Mouse (Mus musculus): ENCODE data around the gene Paqr8. TPM values are rescaled to one million over a fixed set of nuclear protein-coding genes. Genes with fewer than 3 reads are reported as not detected.

The Paqr8 gene
- polyA plus RNA-seq, 1 experiment from 2014 or later: 2.7 TPM

GRCm38 (mm10) chr1:20941857-20942256, 51.5 kb downstream of the Paqr8 start:
- H3K4me1 ChIP-seq: no peaks in the 10 kb centered on the region; the same call in 1 of the 2 replicates
- H3K36me3 ChIP-seq: no peaks in the 10 kb centered on the region
- no peak overlapping the region for H3K4me3 ChIP-seq
- H3K9me3 ChIP-seq: no peaks in the 10 kb centered on the region
- WGBS: 85% methylated on average over 7 of the region's 7 CpGs
- H3K27ac ChIP-seq: no peak overlapping the region
- no peak for DNase-seq (ENCODE audit: low spot score)
- H3K27me3 ChIP-seq (ENCODE audit: insufficient read depth, poor library complexity, severe bottlenecking): no peaks in the 10 kb centered on the region

DNA sequence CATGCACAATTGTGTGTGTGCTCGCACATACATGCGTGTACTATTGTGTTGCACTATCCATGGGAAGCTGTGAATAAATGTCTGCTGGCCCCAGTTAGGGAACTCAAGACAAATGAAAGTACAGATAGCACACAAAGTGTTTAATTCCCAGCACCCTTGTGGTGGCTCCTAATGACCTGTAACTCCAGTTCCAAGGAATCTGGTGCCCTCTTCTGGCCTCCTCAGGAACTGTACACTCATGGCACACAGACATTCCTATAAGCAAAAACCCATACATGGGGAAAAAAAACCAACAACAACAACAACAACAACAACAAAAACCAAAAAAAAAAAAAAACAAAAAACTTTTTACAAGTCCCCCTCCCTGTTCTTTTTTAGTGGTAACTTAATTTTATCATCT, 52.6 kb downstream of the Paqr8 start:
- no peaks in the 10 kb centered on the region for H3K9me3 ChIP-seq
- H3K4me1 ChIP-seq: no peaks in the 10 kb centered on the region; the same call in 1 of the 2 replicates
- H3K27ac ChIP-seq: no peak overlapping the region
- no peak overlapping the region for H3K4me3 ChIP-seq
- H3K36me3 ChIP-seq: no peaks in the 10 kb centered on the region
- DNase-seq (ENCODE audit: low spot score): no peak
- no peaks in the 10 kb centered on the region for H3K27me3 ChIP-seq (ENCODE audit: insufficient read depth, poor library complexity, severe bottlenecking)
- 91% methylated on average over 2 of the region's 2 CpGs for WGBS

GRCm38 (mm10) chr1:20951300-20951763, 60.9 kb downstream of the Paqr8 start, which contains the start of gene Efhc1:
Gene Efhc1 (plus strand): TSS chr1:20951626.
- under 1% methylated on average over 21 of the region's 23 CpGs for whole genome bisulfite sequencing
- Histone ChIP-seq H3K36me3 (no peaks in the 10 kb centered on the region), H3K9me3 (no peaks in the 10 kb centered on the region), H3K4me3 (peak within 1 kb of the TSS; percentile 68), H3K27ac (peak within 1 kb of the TSS; percentile 86), H3K4me1 (peaks cover 8% of the 10 kb centered on the region; the same call in 1 of the 2 replicates), H3K27me3 (ENCODE audit: insufficient read depth, poor library complexity, severe bottlenecking) (no peaks in the 10 kb centered on the region)
- peak; percentile 97 for DNase-seq (ENCODE audit: low spot score)

GRCm38 (mm10) chr1:20951799-20952198, 61.4 kb downstream of the Paqr8 start:
- H3K27ac ChIP-seq: peak overlapping the region; percentile 86
- H3K9me3 ChIP-seq: no peaks in the 10 kb centered on the region
- peak overlapping the region; percentile 68 for H3K4me3 ChIP-seq
- H3K27me3 ChIP-seq (ENCODE audit: insufficient read depth, poor library complexity, severe bottlenecking): no peaks in the 10 kb centered on the region
- H3K4me1 ChIP-seq: peaks cover 8% of the 10 kb centered on the region; the same call in 1 of the 2 replicates
- H3K36me3 ChIP-seq: no peaks in the 10 kb centered on the region
- no peak for DNase-seq (ENCODE audit: low spot score)
- 5% methylated on average over 16 of the region's 16 CpGs for WGBS

DNA sequence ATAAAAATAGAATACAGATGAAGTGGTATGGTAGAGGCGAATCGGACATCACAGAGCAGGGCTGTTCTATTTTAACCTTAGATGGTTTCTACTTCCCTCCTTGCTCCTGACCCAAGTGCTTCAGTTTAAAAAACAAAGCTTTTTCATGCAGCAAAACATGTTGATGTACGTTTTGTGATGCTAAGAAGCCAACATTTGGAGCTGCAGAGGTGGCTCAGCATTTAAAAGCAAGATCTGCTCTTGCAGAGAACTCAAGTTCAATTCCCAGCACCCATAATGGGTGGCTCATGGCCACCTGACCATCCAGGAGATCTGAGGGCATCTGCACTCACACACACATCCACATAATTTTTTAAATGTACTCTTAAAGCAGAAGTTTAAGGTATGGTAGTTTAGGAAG, 64.5 kb downstream of the Paqr8 start:
- peaks cover 8% of the 10 kb centered on the region; the same call in 1 of the 2 replicates for H3K4me1 ChIP-seq
- no peaks in the 10 kb centered on the region for H3K27me3 ChIP-seq (ENCODE audit: insufficient read depth, poor library complexity, severe bottlenecking)
- H3K36me3 ChIP-seq: no peaks in the 10 kb centered on the region
- DNase-seq (ENCODE audit: low spot score): no peak
- no peak overlapping the region for H3K27ac ChIP-seq
- no peak overlapping the region for H3K4me3 ChIP-seq
- WGBS: 70% methylated on average over 3 of the region's 3 CpGs
- H3K9me3 ChIP-seq: no peaks in the 10 kb centered on the region

- Histone ChIP-seq H3K9me3 (no peaks in the 10 kb centered on the region), H3K4me3 (no peak overlapping the region), H3K27ac (no peak overlapping the region), H3K36me3 (no peaks in the 10 kb centered on the region), H3K27me3 (ENCODE audit: insufficient read depth, poor library complexity, severe bottlenecking) (no peaks in the 10 kb centered on the region), H3K4me1 (no peaks in the 10 kb centered on the region)
- no peak for DNase-seq (ENCODE audit: low spot score)
- 66% methylated on average over 2 of the region's 2 CpGs for WGBS
Observed at GRCm38 (mm10) chr1:20969642-20970041, 79.2 kb downstream of the Paqr8 start.

DNA sequence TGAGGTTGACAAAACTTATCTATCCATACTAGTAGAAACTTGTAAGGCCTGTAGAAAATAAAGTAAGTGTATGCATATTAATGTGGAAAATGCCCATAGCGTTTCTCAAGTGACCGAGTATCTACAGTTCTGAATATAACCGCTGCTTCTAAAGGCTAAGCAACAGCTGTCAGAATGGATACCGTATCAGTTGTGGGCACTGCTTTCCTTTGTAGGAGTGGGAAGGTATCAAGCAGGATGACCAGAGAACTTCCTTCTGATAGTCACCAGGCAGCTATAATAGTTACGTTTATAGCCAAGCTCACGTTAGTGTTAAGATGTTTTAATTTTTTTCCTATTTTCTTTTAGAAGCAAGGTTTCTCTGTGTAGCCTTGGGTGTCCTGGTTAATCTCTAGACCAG, 83.0 kb downstream of the Paqr8 start:
- 85% methylated on average over 6 of the region's 6 CpGs for WGBS
- H3K36me3 ChIP-seq: no peaks in the 10 kb centered on the region

DNA sequence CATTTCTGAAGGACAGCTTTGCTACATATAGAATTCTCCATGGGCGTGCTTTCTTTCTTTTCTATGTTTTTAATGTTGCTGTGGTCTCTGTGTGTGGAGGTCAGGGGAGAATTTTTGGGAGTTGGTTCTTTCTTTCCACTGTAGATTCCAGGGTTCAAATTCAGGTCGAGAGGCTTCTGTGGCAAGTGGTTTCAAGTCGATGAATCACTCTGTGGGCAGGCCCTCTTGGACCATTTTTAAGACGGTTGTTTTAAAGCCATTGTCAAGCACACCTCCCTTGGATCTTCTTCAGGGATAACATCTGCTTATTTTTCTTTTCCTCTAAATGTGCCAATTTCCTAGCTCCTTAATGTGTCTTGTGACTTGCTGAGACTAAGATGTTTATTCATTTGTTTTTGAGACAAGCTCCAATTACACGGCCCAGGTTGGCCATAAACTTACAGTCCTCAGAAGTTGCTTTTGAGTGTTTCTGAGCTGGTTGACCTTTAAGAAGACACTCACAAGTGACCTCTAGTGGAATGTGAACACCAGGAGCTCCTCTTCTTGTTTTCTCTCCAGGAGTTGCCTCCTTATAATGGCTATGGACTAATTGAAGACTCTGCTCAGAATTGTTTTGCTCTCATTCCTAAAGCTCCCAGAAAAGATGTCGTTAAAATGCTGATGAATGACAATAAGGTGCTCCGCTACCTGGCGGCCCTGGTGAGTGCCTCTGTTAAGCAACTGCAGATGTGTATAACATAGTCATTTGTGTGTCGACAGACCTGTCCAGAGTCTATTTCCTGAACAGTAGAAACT, 84.1 kb downstream of the Paqr8 start:
- Histone ChIP-seq H3K27ac (no peak overlapping the region), H3K9me3 (no peaks in the 10 kb centered on the region), H3K36me3 (no peaks in the 10 kb centered on the region), H3K4me1 (no peaks in the 10 kb centered on the region), H3K27me3 (ENCODE audit: insufficient read depth, poor library complexity, severe bottlenecking) (no peaks in the 10 kb centered on the region), H3K4me3 (no peak overlapping the region)
- 74% methylated on average over 9 of the region's 9 CpGs for WGBS
- DNase-seq (ENCODE audit: low spot score): no peak

More for the DNA sequence above, 83.0 kb downstream of the Paqr8 start:
- H3K4me1 ChIP-seq: no peaks in the 10 kb centered on the region
- H3K27me3 ChIP-seq (ENCODE audit: insufficient read depth, poor library complexity, severe bottlenecking): no peaks in the 10 kb centered on the region
- DNase-seq (ENCODE audit: low spot score): no peak
- H3K9me3 ChIP-seq: no peaks in the 10 kb centered on the region
- no peak overlapping the region for H3K4me3 ChIP-seq
- H3K27ac ChIP-seq: no peak overlapping the region

DNA sequence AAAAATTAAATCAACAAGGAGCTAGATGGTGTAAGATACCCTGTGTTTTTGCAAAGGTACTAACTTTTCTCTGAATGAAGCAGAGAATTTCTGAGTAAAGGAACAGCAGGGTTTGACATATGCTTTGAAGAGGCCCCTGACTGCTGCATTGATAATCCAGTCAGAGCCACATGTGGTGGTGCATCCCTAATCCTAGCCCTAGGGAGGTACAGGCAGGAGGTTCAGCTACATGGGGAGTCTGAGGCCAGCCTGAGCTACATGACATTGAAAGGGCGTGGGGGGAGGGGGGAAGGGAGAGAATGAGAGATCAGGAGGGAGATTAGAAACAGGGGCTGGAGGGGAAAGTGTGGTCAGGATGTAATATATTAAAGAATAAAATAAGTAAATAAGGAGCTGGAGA, 90.1 kb downstream of the Paqr8 start:
- Histone ChIP-seq H3K4me3 (no peak overlapping the region), H3K27ac (no peak overlapping the region), H3K36me3 (no peaks in the 10 kb centered on the region), H3K27me3 (ENCODE audit: insufficient read depth, poor library complexity, severe bottlenecking) (no peaks in the 10 kb centered on the region), H3K9me3 (no peaks in the 10 kb centered on the region), H3K4me1 (no peaks in the 10 kb centered on the region)
- no peak for DNase-seq (ENCODE audit: low spot score)
- 38% methylated on average over 1 of the region's 1 CpGs for WGBS

- WGBS: 89% methylated on average over 6 of the region's 6 CpGs
- Histone ChIP-seq H3K4me3 (no peak overlapping the region), H3K27ac (no peak overlapping the region), H3K36me3 (no peaks in the 10 kb centered on the region), H3K27me3 (ENCODE audit: insufficient read depth, poor library complexity, severe bottlenecking) (no peaks in the 10 kb centered on the region), H3K4me1 (no peaks in the 10 kb centered on the region), H3K9me3 (no peaks in the 10 kb centered on the region)
- no peak for DNase-seq (ENCODE audit: low spot score)
Observed at GRCm38 (mm10) chr1:20981764-20982163, 91.4 kb downstream of the Paqr8 start.

DNA sequence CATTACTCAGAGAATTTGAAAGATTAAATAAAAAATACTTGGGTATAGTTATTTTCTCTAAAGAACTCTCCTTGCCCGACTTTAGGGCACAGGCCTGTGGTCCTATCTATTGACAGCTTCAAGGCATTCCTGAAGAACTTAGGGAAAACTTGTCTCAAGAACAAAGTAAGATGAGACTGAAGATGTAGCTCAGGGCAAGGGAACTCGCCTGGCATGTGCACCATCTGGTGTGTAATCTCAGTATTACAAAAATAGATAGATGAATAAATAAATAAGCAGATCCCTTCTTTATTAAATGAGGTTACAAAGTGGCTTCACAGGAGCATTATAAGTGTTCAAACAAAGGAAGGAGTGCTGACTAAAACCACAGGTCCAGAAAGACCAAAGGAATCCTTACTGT, 93.7 kb downstream of the Paqr8 start:
- H3K4me3 ChIP-seq: no peak overlapping the region
- H3K27ac ChIP-seq: no peak overlapping the region
- no peaks in the 10 kb centered on the region for H3K9me3 ChIP-seq
- 63% methylated on average over 2 of the region's 2 CpGs for WGBS
- no peaks in the 10 kb centered on the region for H3K36me3 ChIP-seq
- H3K27me3 ChIP-seq (ENCODE audit: insufficient read depth, poor library complexity, severe bottlenecking): no peaks in the 10 kb centered on the region
- no peaks in the 10 kb centered on the region for H3K4me1 ChIP-seq
- DNase-seq (ENCODE audit: low spot score): no peak

- Histone ChIP-seq H3K4me3 (no peak overlapping the region), H3K9me3 (no peaks in the 10 kb centered on the region), H3K36me3 (no peaks in the 10 kb centered on the region), H3K27ac (no peak overlapping the region), H3K27me3 (ENCODE audit: insufficient read depth, poor library complexity, severe bottlenecking) (no peaks in the 10 kb centered on the region), H3K4me1 (no peaks in the 10 kb centered on the region)
- 77% methylated on average over 4 of the region's 4 CpGs for WGBS
- DNase-seq (ENCODE audit: low spot score): no peak
Observed at GRCm38 (mm10) chr1:20984582-20984981, 94.2 kb downstream of the Paqr8 start.

DNA sequence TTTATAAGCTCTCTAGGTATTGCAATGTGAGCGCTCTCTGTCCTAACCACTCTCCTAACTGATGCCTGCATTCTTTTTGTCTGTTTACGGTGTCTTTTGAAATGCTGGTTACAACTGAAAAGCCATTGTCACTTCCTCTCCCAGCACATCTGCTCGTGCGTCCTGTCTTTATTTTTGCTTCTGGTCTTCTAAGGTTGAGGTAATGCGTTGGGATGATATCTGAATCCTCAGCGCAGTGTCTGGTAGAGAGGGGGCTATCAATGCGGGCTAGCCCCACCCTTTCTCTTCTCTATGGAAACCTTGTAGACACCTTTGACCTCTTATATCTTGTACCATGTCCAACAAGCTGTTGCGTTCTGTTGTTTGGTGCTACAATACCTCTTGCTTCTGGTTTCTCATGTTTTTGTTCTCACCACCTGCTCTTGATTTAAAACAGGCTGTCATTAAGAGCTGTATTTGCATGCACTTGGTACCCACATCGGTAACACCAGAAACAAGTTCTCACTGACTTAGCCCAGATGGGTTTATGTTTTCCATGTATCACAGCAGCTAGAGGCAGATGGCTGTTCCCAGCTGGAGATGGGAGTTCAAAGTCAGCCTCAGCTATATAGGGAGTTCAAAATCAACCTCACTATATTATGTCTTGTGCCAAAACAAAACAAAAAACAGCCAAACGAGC, 96.1 kb downstream of the Paqr8 start:
- Histone ChIP-seq H3K27me3 (ENCODE audit: insufficient read depth, poor library complexity, severe bottlenecking) (no peaks in the 10 kb centered on the region), H3K36me3 (no peaks in the 10 kb centered on the region), H3K4me1 (no peaks in the 10 kb centered on the region), H3K4me3 (no peak overlapping the region), H3K9me3 (no peaks in the 10 kb centered on the region), H3K27ac (no peak overlapping the region)
- DNase-seq (ENCODE audit: low spot score): no peak
- WGBS: 63% methylated on average over 10 of the region's 10 CpGs

Data from heart, embryonic 10.5 days (tissue).